Mouse (Mus musculus) small intestine, adult 2 months (tissue): ENCODE results near the gene 6030468B19Rik. TPM values are rescaled to one million over a fixed set of nuclear protein-coding genes. Genes with fewer than 3 reads are reported as not detected.

ENCODE experiments used
- H3K27ac ChIP-seq: fragments of 200-500 bp; 2 replicates; pipeline ENCODE4 v1.5.1; 2012; ENCODE audit warnings: low read depth, low read length, control low read depth, inconsistent platforms; ENCODE audit not compliant: insufficient read depth
- H3K27me3 ChIP-seq: fragments of 200-500 bp; 2 replicates; pipeline ENCODE4 v1.6.1; 2012; ENCODE audit warnings: mild to moderate bottlenecking, moderate library complexity, low read length, inconsistent platforms; ENCODE audit not compliant: control insufficient read depth, insufficient read depth
- H3K36me3 ChIP-seq: fragments of 200-500 bp; 2 replicates; pipeline ENCODE4 v1.6.1; 2012; ENCODE audit warnings: mild to moderate bottlenecking, low read length, control low read depth, inconsistent platforms; ENCODE audit not compliant: control insufficient read depth, insufficient read depth
- H3K4me1 ChIP-seq: fragments of 200-500 bp; 2 replicates; pipeline ENCODE4 v1.6.1; 2012; ENCODE audit warnings: low read length, inconsistent platforms, mixed read lengths; ENCODE audit not compliant: control insufficient read depth, insufficient read depth, insufficient read length
- H3K4me3 ChIP-seq: fragments of 200-500 bp; 2 replicates; pipeline ENCODE4 v1.5.1; 2012; ENCODE audit warnings: low read depth, mild to moderate bottlenecking, control low read depth, inconsistent platforms, low read length, moderate library complexity
- CTCF ChIP-seq: fragments of 200-500 bp; IDR thresholded peaks from 2 replicates; pipeline ENCODE4 v1.5.1; 2012; ENCODE audit warnings: low read depth, mild to moderate bottlenecking, control low read depth, inconsistent platforms, low read length, moderate library complexity, mixed read lengths; ENCODE audit not compliant: insufficient replicate concordance, insufficient read length; ENCODE audit errors: extremely low read depth
- POLR2A ChIP-seq: fragments of 200-500 bp; IDR thresholded peaks from 2 replicates; pipeline ENCODE4 v1.6.1; 2012; ENCODE audit warnings: low read depth, mild to moderate bottlenecking, control low read depth, inconsistent platforms, low read length, moderate library complexity
- WGBS: fragments of 180-500 bp; shearing (Covaris S2); methylation state at CpG from one replicate; pipeline ENCODE4 v1.1.7; 2018; 5-methylcytosine and 5-hydroxymethylcytosine counted together
- polyA plus RNA-seq: library from polyadenylated mRNA; depleted of rRNA; stranded (reverse); fragments of >200 nt; gene quantifications from 2 replicates; pipeline ENCODE4 v1.2.3, GENCODE M21; 2012

6030468B19Rik gene
- polyA plus RNA-seq, 1 experiment = 0.47 TPM

DNA sequence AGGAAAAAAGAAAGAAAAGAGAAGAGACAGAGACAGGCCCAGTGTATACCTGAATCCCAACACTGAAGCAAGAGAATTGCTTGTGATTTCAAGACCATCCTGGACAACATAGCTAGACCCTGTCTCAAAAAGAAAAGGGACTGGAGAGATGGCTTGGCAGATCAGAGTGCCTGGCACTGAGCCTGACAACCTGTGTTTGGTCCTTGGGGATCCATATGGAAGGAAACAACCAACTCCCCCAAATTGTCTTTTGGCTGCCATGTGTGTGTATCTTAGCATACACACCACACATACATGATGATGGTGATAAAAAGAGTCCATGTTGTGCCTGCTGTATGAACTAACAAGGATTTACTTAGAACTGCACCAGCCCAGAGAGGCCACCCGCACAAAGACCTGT, 41.6 kb downstream of the 6030468B19Rik start:
- Histone ChIP-seq H3K27ac (peak overlapping the region; percentile 85), H3K36me3 (no peaks in the 10 kb centered on the region), H3K4me1 (peaks cover 34% of the 10 kb centered on the region), H3K4me3 (no peak overlapping the region), H3K27me3 (no peaks in the 10 kb centered on the region)
- WGBS = 81% methylated on average over 1 of the region's 1 CpGs
- TF ChIP-seq POLR2A (no peak), CTCF (no peak)

DNA sequence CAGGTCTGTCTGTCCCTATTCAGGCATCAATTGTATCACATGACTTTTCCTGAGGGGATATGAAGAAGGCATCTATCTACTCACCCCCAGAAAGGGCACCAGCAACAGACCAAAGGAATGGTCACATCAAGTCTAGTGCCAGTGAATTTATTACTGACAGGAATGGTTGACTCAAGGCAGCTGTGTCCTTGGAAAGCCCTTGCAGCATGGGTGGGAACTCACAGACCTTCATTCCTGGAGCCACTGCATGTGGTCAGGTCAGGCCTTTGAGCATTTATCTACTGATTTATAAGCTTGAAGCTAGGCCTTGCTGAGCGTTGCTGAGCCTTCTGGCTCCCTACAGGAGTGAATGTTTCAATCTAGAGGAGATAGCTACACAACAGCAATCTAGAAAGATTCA, 43.5 kb downstream of the 6030468B19Rik start:
- Histone ChIP-seq H3K27me3 (no peaks in the 10 kb centered on the region), H3K36me3 (no peaks in the 10 kb centered on the region), H3K4me1 (peaks cover 25% of the 10 kb centered on the region; the same call in 1 of the 2 replicates), H3K27ac (no peak overlapping the region), H3K4me3 (no peak overlapping the region)
- TF ChIP-seq POLR2A (no peak), CTCF (no peak)
- 69% methylated on average over 1 of the region's 1 CpGs for WGBS

DNA sequence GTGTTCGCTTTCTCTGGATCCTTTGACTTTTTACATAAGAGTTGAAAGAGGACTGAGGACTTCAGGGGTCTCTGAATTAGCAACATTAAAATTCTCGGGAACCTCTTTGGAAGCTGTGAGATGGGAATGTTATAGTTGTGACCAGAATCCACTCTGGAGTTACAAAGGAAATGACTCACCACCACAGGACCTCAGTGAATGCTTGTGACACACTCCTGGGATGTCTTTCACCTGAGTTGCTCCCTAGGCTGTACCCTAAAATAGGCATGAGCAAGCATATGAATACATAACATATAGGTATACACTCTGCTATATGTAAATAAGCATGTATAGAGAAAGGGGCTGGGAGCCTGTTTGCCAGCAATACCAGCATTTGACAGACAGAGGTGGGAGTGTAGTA, 46.0 kb downstream of the 6030468B19Rik start:
- Histone ChIP-seq H3K4me1 (peaks cover 23% of the 10 kb centered on the region), H3K27me3 (no peaks in the 10 kb centered on the region), H3K36me3 (no peaks in the 10 kb centered on the region), H3K4me3 (no peak overlapping the region), H3K27ac (no peak overlapping the region)
- WGBS = 90% methylated on average over 2 of the region's 2 CpGs
- no peak for TF ChIP-seq POLR2A
- TF ChIP-seq CTCF = no peak

DNA sequence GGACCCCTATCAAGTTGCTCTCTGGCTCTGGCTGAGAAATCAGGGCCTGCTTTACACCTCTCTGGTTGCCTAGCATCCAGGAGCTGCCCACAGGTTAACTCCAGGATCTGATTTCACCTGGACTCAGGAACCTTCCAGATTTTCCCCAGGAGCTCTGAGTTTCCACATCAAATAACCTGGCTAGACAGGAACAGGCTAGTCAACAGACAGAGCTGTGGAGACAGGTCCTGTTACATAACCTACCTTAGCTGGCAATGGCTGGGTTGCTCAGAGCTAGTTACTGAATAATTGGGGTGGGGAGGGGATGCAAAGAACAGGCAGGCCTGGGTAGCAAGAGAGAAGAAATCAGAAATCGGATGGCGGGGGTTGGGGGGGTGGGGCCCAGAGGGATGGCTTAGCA, 47.5 kb downstream of the 6030468B19Rik start:
- H3K27ac ChIP-seq = no peak overlapping the region
- H3K4me3 ChIP-seq = no peak overlapping the region
- TF ChIP-seq CTCF (no peak), POLR2A (no peak)
- H3K36me3 ChIP-seq = no peaks in the 10 kb centered on the region
- H3K27me3 ChIP-seq = no peaks in the 10 kb centered on the region
- 83% methylated on average over 2 of the region's 2 CpGs for WGBS
- peaks cover 13% of the 10 kb centered on the region for H3K4me1 ChIP-seq

DNA sequence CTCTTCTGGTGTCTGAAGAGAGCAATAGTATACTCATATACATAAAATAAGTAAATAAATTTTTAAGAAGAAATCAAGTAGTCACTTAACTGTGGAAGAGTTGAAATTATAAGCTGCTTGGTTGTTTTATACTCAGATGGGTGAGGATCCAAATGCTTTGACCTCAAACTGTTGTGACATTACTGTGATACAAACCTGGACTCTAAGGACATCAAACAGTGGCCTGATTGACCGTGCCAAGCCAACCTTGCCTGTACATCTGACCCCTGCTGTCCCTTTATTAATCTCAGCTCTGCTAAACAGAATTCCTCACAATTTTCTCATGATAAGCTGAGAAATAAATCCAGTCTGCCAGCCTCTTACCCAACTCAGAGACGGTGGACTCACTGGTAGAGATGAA, 48.2 kb downstream of the 6030468B19Rik start:
- peaks cover 13% of the 10 kb centered on the region for H3K4me1 ChIP-seq
- H3K36me3 ChIP-seq = no peaks in the 10 kb centered on the region
- no peak for TF ChIP-seq POLR2A
- TF ChIP-seq CTCF = no peak
- WGBS = 85% methylated on average over 2 of the region's 2 CpGs
- H3K27me3 ChIP-seq = no peaks in the 10 kb centered on the region
- H3K27ac ChIP-seq = no peak overlapping the region
- H3K4me3 ChIP-seq = no peak overlapping the region

DNA sequence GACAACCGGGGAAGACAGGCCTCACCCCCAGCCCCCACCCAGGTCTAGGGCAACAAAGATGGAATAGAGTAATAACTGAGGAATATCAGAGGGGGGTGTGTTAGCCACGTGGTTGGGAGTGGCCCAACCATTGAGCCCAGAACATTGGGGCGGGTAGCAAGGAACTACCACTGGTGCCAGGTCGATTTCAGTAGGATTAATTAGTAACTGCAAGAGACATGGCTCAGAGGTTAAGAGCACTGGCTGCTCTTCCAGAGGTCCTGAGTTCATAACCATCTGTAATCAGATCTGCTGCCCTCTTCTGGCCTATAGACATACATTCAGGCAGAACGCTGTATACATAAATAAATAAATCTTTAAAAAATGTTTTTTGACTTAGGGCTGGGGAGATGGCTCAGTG, 49.2 kb downstream of the 6030468B19Rik start:
- WGBS = 16% methylated on average over 5 of the region's 5 CpGs
- H3K4me1 ChIP-seq = peaks cover 13% of the 10 kb centered on the region
- peak overlapping the region; percentile 60 for H3K27ac ChIP-seq
- no peak for TF ChIP-seq POLR2A
- no peak for TF ChIP-seq CTCF
- H3K27me3 ChIP-seq = no peaks in the 10 kb centered on the region
- H3K4me3 ChIP-seq = no peak overlapping the region
- no peaks in the 10 kb centered on the region for H3K36me3 ChIP-seq

DNA sequence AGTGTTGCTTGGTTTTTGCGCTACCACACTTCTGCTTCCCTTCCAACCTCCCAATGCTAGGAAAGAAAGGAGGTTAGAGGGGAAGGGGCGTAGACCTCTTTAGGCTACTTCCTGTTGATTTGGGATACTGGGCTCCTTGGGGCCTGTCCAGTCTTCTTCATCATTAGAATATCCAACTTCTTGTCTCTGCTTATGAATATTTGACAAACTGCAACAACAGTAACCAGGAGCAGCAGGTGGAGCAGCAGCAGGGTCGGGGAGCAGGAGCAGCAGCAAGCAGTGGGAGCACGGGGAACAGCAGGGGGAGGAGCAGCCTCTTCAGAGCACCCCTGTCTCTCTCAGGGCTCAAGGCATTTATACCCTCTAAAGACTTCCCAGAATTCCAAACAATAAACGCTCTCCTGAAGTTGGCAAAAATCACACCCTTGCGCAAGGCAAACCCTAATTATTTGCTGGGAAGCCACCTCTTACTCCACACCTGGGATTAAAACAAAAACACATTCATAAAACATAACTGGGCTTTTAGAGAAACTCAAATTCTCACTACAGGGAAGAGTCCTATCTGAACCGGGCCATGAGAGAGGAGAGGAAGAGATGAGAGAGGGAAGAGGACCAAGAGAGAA, 50.2 kb downstream of the 6030468B19Rik start:
- TF ChIP-seq CTCF (no peak), POLR2A (no peak)
- WGBS = 49% methylated on average over 7 of the region's 7 CpGs
- H3K4me1 ChIP-seq = peaks cover 13% of the 10 kb centered on the region
- H3K27me3 ChIP-seq = no peaks in the 10 kb centered on the region
- peak overlapping the region; percentile 67; the same call in 1 of the 2 replicates for H3K4me3 ChIP-seq
- no peaks in the 10 kb centered on the region for H3K36me3 ChIP-seq
- peak overlapping the region; percentile 91 for H3K27ac ChIP-seq

DNA sequence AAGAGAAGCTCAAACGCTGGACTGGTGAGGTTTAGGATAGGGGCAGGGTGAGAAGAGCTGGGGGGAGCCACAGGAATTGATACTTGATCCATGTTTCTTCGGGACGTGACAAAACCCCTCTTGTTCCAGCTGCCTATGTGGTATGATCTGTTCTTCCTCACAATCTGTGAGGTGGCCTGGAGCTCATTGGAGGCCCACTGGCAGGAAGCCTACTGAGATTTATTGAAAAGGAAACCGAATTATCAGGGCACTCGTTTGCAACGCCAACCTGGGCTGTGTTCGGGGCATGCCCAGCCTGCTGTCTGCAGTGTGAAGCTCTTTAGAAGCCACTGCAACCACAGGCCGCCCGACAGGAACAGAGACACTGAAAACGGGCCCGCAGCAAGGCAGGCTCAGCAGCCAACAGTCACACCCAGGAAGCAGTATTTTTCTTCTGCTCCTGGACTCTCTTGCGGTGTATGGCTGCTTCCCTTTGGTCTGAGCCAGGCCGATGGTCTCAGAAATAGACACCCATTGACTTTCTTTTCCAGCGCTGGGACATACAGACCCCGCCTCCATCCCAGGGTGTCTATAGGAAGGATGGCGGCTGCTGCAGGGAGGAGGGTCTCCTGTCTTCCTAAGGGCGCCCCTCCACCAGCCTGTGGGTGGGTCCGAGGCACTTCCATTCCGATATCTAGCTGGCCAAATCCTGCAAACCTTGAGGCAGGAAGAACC, 51.0 kb downstream of the 6030468B19Rik start:
- Histone ChIP-seq H3K4me1 (peaks cover 13% of the 10 kb centered on the region), H3K36me3 (0 out of 2 replicates have a peak, but pooled peaks cover 3% of the 10 kb centered on the region), H3K27me3 (no peaks in the 10 kb centered on the region), H3K4me3 (peak overlapping the region; percentile 67), H3K27ac (peak overlapping the region; percentile 91)
- 2% methylated on average over 19 of the region's 19 CpGs for WGBS
- TF ChIP-seq CTCF (no peak), POLR2A (no peak)
